Mouse (Mus musculus) liver, embryonic 14.5 days (tissue): ENCODE results near the gene Chn2. TPM values are rescaled to one million over a fixed set of nuclear protein-coding genes. Genes with fewer than 3 reads are reported as not detected.

ENCODE experiments used
- ATAC-seq: fragments of 200-750 bp; cut with Nextera tagmentation; 2 replicates; pipeline ENCODE4 v1.8.0; 2017; ENCODE audit warnings: moderate number of reproducible peaks, mild to moderate bottlenecking, moderate library complexity; ENCODE audit not compliant: insufficient read depth
- DNase-seq, 3 experiments: peaks; one replicate each; pipeline ENCODE4 v3.0.0-alpha.2; 2012 to 2013; ENCODE audit warnings: low read depth in 3 of 3, low spot score in 3 of 3
- H3K27ac ChIP-seq: fragments of 300-500 bp; sonication (generic); 2 replicates; pipeline ENCODE4 v1.5.1; 2014; ENCODE audit warnings: moderate library complexity, mild to moderate bottlenecking, control low read depth, inconsistent platforms
- H3K27me3 ChIP-seq: fragments of 300-500 bp; sonication (generic); 2 replicates; pipeline ENCODE4 v1.6.1; 2014; ENCODE audit warnings: mild to moderate bottlenecking, low read length, moderate library complexity; ENCODE audit not compliant: control insufficient read depth, insufficient read depth
- H3K36me3 ChIP-seq: fragments of 300-500 bp; sonication (generic); replicated peaks from 2 replicates; pipeline ENCODE4 v1.6.1; 2014; ENCODE audit warnings: low read depth; ENCODE audit not compliant: control insufficient read depth, insufficient read depth
- H3K4me1 ChIP-seq, 2 experiments: fragments of 200-500 bp in 1 of 2; fragments of 300-500 bp in 1 of 2; sonication (generic) in 1 of 2; replicated peaks; 2 replicates each; pipeline ENCODE4 v1.6.1; 2012 to 2014; ENCODE audit warnings: antibody characterized with exemption in 1 of 2, inconsistent platforms in 1 of 2, low read length in 1 of 2; ENCODE audit not compliant: control insufficient read depth in 2 of 2, insufficient read depth in 2 of 2
- H3K4me2 ChIP-seq: fragments of 300-500 bp; sonication (generic); 2 replicates; pipeline ENCODE4 v1.6.1; 2014; ENCODE audit warnings: low read depth, mild to moderate bottlenecking, control low read depth, moderate library complexity
- H3K4me3 ChIP-seq, 2 experiments: fragments of 200-500 bp in 1 of 2; fragments of 300-500 bp in 1 of 2; sonication (generic) in 1 of 2; 2 replicates each; pipeline ENCODE4 v1.5.1; 2012 to 2014; ENCODE audit warnings: low read depth in 2 of 2, low read length in 2 of 2, mild to moderate bottlenecking in 2 of 2, control low read depth in 1 of 2, inconsistent platforms in 1 of 2, moderate library complexity in 1 of 2; ENCODE audit not compliant: insufficient read depth in 1 of 2
- H3K9ac ChIP-seq: fragments of 300-500 bp; sonication (generic); replicated peaks from 2 replicates; pipeline ENCODE4 v1.6.1; 2014; ENCODE audit warnings: mild to moderate bottlenecking, control low read depth, moderate library complexity
- H3K9me3 ChIP-seq: fragments of 300-500 bp; sonication (generic); 2 replicates; pipeline ENCODE4 v1.6.1; 2016; ENCODE audit warnings: low read length, mixed read lengths; ENCODE audit not compliant: control insufficient read depth
- CTCF ChIP-seq: IDR thresholded peaks from 2 replicates; pipeline ENCODE4 v1.5.1; 2016; ENCODE audit warnings: antibody characterized with exemption, low read depth, control low read depth
- EP300 ChIP-seq: IDR thresholded peaks from 2 replicates; pipeline ENCODE4 v1.6.1; 2016; ENCODE audit warnings: antibody characterized with exemption, low read depth
- WGBS: fragments of 180-500 bp; shearing (Covaris S2); extraction: QIAGEN DNeasy Blood & Tissue Kit; methylation state at CpG from one replicate; pipeline ENCODE4 v1.1.7; 2014; ENCODE audit not compliant: insufficient replicate concordance; 5-methylcytosine and 5-hydroxymethylcytosine counted together
- polyA plus RNA-seq, 2 experiments: library from polyadenylated mRNA; depleted of rRNA in 1 of 2; stranded (reverse) in 1 of 2; unstranded in 1 of 2; fragments of >200 nt; fragmentation: Nextera tagmentation in 1 of 2; extraction: Ambion mirVana in 1 of 2; gene quantifications; 2 replicates each; pipeline versions ENCODE4 v1.2.1 to v1.2.3; 2012 to 2014

Chn2 gene
- polyA plus RNA-seq, 2 experiments: 1.7 to 4.3 TPM

- Histone ChIP-seq H3K4me3 (no peak overlapping the region), H3K27me3 (no peaks in the 10 kb centered on the region), H3K9ac (no peak overlapping the region), H3K9me3 (no peaks in the 10 kb centered on the region), H3K4me1 (peaks cover 0 to 3% of the 10 kb centered on the region in 2 experiments; a peak in 1 of 4 replicates), H3K4me2 (no peak overlapping the region), H3K27ac (no peak overlapping the region), H3K36me3 (no peaks in the 10 kb centered on the region)
- TF ChIP-seq CTCF: no peak
- TF ChIP-seq EP300: no peak
- 49% methylated on average over 2 of the region's 2 CpGs for WGBS
- ATAC-seq (no peak), DNase-seq (no peak)
Observed at GRCm38 (mm10) chr6:54129570-54129969, 90.2 kb downstream of the Chn2 start.

DNA sequence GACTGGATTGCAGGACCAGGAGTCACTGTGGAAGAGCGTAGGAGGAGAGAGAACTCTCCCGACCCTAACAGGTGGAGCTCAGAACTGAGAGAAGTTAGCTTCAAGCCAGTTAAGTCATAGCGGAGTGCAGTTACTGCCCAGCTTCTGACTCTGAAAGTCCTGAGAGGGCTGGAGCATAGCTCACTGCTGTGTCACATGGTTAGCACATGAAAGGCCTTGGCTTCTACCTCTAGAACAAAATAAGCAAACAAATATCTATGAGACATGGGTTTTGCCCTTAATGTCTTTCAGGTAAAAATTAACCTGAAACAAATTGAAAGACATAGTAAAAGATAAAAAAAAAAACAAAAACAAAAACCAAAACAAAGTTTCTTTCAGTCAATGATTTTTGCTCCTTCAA lies 91.5 kb downstream of the Chn2 start:
- Histone ChIP-seq H3K36me3 (no peaks in the 10 kb centered on the region), H3K4me3 (no peak overlapping the region), H3K9me3 (no peaks in the 10 kb centered on the region), H3K9ac (no peak overlapping the region), H3K27me3 (no peaks in the 10 kb centered on the region), H3K27ac (no peak overlapping the region), H3K4me2 (no peak overlapping the region), H3K4me1 (no peaks in the 10 kb centered on the region)
- TF ChIP-seq EP300: no peak
- TF ChIP-seq CTCF: no peak
- WGBS: 69% methylated on average over 3 of the region's 3 CpGs
- DNase-seq (no peak), ATAC-seq (no peak)

GRCm38 (mm10) chr6:54132576-54132975 lies 93.2 kb downstream of the Chn2 start:
- no peaks in the 10 kb centered on the region for H3K9me3 ChIP-seq
- WGBS: 46% methylated on average over 1 of the region's 1 CpGs
- DNase-seq (no peak), ATAC-seq (no peak)
- no peaks in the 10 kb centered on the region for H3K27me3 ChIP-seq
- H3K4me3 ChIP-seq: no peak overlapping the region
- TF ChIP-seq EP300 (no peak), CTCF (no peak)
- H3K36me3 ChIP-seq: no peaks in the 10 kb centered on the region
- H3K4me2 ChIP-seq: no peak overlapping the region
- H3K27ac ChIP-seq: no peak overlapping the region
- H3K4me1 ChIP-seq: no peaks in the 10 kb centered on the region
- H3K9ac ChIP-seq: no peak overlapping the region

- no peak overlapping the region for H3K27ac ChIP-seq
- TF ChIP-seq EP300 (no peak), CTCF (no peak)
- no peak overlapping the region for H3K4me2 ChIP-seq
- no peak overlapping the region for H3K4me3 ChIP-seq
- 78% methylated on average over 5 of the region's 5 CpGs for WGBS
- no peaks in the 10 kb centered on the region for H3K36me3 ChIP-seq
- H3K4me1 ChIP-seq: no peaks in the 10 kb centered on the region
- no peaks in the 10 kb centered on the region for H3K27me3 ChIP-seq
- no peak for DNase-seq
- ATAC-seq: no peak
- no peaks in the 10 kb centered on the region for H3K9me3 ChIP-seq
- H3K9ac ChIP-seq: no peak overlapping the region
Observed at GRCm38 (mm10) chr6:54133231-54133630, 93.9 kb downstream of the Chn2 start.

GRCm38 (mm10) chr6:54138157-54138556 lies 98.8 kb downstream of the Chn2 start:
- Histone ChIP-seq H3K4me1 (0 out of 4 replicates have a peak, but pooled peaks cover 0 to under 1% of the 10 kb centered on the region in 2 experiments), H3K4me2 (no peak overlapping the region), H3K9ac (no peak overlapping the region), H3K9me3 (no peaks in the 10 kb centered on the region), H3K36me3 (no peaks in the 10 kb centered on the region), H3K4me3 (no peak overlapping the region), H3K27me3 (no peaks in the 10 kb centered on the region), H3K27ac (no peak overlapping the region)
- ATAC-seq: no peak
- 70% methylated on average over 9 of the region's 9 CpGs for WGBS
- TF ChIP-seq EP300 (no peak), CTCF (no peak)
- DNase-seq: no peak
